Mouse (Mus musculus) cerebellum, adult 2 months (tissue): Measurements from ENCODE around the gene Tox2. TPM values are rescaled to one million over a fixed set of nuclear protein-coding genes. Genes with fewer than 3 reads are reported as not detected.
A peak's percentile ranks its signal among the peaks of the same experiment; 100 is the strongest.

Experiments
- DNase-seq, 2 experiments: peaks; one replicate each; pipeline ENCODE4 v3.0.0; 2021
- H3K27ac ChIP-seq: fragments of 200-500 bp; 2 replicates; pipeline ENCODE4 v1.5.1; 2012; ENCODE audit warnings: low read length, control low read depth, inconsistent platforms; ENCODE audit not compliant: insufficient read depth
- H3K27me3 ChIP-seq: fragments of 200-500 bp; 2 replicates; pipeline ENCODE4 v1.6.1; 2012; ENCODE audit warnings: inconsistent platforms, mild to moderate bottlenecking, low read length, moderate library complexity; ENCODE audit not compliant: control insufficient read depth, insufficient read depth
- H3K4me1 ChIP-seq: fragments of 200-500 bp; 2 replicates; pipeline ENCODE4 v1.6.1; 2011; ENCODE audit warnings: low read length; ENCODE audit not compliant: control insufficient read depth, insufficient read depth
- H3K4me3 ChIP-seq: fragments of 200-500 bp; replicated peaks from 2 replicates; pipeline ENCODE3; 2011; ENCODE audit warnings: mild to moderate bottlenecking, low read depth, low read length, control low read depth; ENCODE audit not compliant: insufficient read depth
- CTCF ChIP-seq: fragments of 200-500 bp; IDR thresholded peaks from 2 replicates; pipeline ENCODE4 v1.5.1; 2011; ENCODE audit warnings: low read depth, mild to moderate bottlenecking, control low read depth, low read length, moderate library complexity, borderline replicate concordance; ENCODE audit not compliant: insufficient read depth
- POLR2A ChIP-seq: fragments of 200-500 bp; IDR thresholded peaks from 2 replicates; pipeline ENCODE4 v1.6.1; 2011; ENCODE audit warnings: low read length, control low read depth, borderline replicate concordance; ENCODE audit not compliant: insufficient read depth
- WGBS: fragments of 180-500 bp; shearing (Covaris S2); methylation state at CpG from one replicate; pipeline ENCODE4 v1.1.7; 2018; 5-methylcytosine and 5-hydroxymethylcytosine counted together
- polyA plus RNA-seq: library from polyadenylated mRNA; depleted of rRNA; stranded (reverse); fragments of >200 nt; gene quantifications from 2 replicates; pipeline ENCODE4 v1.2.3, GENCODE M21; 2012

Gene Tox2
- polyA plus RNA-seq, 1 experiment = 27.3 TPM

- Histone ChIP-seq H3K27ac (no peak overlapping the region), H3K27me3 (peaks cover 2% of the 10 kb centered on the region; the same call in 1 of the 2 replicates), H3K4me1 (0 out of 2 replicates have a peak, but pooled peaks cover 4% of the 10 kb centered on the region), H3K4me3 (no peak overlapping the region)
- 0 out of 2 replicates have a peak, but pooled peaks have one; percentile 18 for TF ChIP-seq CTCF
- no peak for TF ChIP-seq POLR2A
- WGBS = 98% methylated on average over 2 of the region's 2 CpGs
- DNase-seq = no peak
These were observed 4.4 kb downstream of the Tox2 start for GRCm38 (mm10) chr2:163207315-163207714.

- 70% methylated on average over 8 of the region's 8 CpGs for WGBS
- H3K4me1 ChIP-seq = no peaks in the 10 kb centered on the region
- no peak overlapping the region for H3K27ac ChIP-seq
- TF ChIP-seq CTCF = no peak
- no peak for TF ChIP-seq POLR2A
- H3K27me3 ChIP-seq = no peaks in the 10 kb centered on the region; the same call in 1 of the 2 replicates
- DNase-seq = no peak
- no peak overlapping the region for H3K4me3 ChIP-seq
These were observed 6.2 kb downstream of the Tox2 start for GRCm38 (mm10) chr2:163209139-163209538.

GRCm38 (mm10) chr2:163213085-163213484 is 10.2 kb downstream of the Tox2 start:
- Histone ChIP-seq H3K27ac (no peak overlapping the region), H3K4me3 (no peak overlapping the region), H3K4me1 (0 out of 2 replicates have a peak, but pooled peaks cover 3% of the 10 kb centered on the region), H3K27me3 (no peaks in the 10 kb centered on the region)
- TF ChIP-seq POLR2A = no peak
- TF ChIP-seq CTCF = no peak
- WGBS = 63% methylated on average over 3 of the region's 3 CpGs
- no peak for DNase-seq

GRCm38 (mm10) chr2:163218095-163218494 is 15.2 kb downstream of the Tox2 start:
- TF ChIP-seq CTCF = no peak
- TF ChIP-seq POLR2A = no peak
- WGBS = 83% methylated on average over 3 of the region's 3 CpGs

GRCm38 (mm10) chr2:163218571-163218970 is 15.6 kb downstream of the Tox2 start:
- Histone ChIP-seq H3K27me3 (no peaks in the 10 kb centered on the region), H3K27ac (no peak overlapping the region), H3K4me3 (no peak overlapping the region), H3K4me1 (0 out of 2 replicates have a peak, but pooled peaks cover 3% of the 10 kb centered on the region)
- 50% methylated on average over 7 of the region's 7 CpGs for WGBS
- TF ChIP-seq POLR2A = no peak
- no peak for TF ChIP-seq CTCF
- no peak for DNase-seq

More at GRCm38 (mm10) chr2:163218095-163218494, 15.2 kb downstream of the Tox2 start:
- no peak overlapping the region for H3K27ac ChIP-seq
- no peak overlapping the region for H3K4me3 ChIP-seq
- no peaks in the 10 kb centered on the region for H3K27me3 ChIP-seq
- DNase-seq = no peak
- H3K4me1 ChIP-seq = 0 out of 2 replicates have a peak, but pooled peaks cover 3% of the 10 kb centered on the region

- DNase-seq = no peak
- TF ChIP-seq POLR2A = no peak
- TF ChIP-seq CTCF = no peak
- Histone ChIP-seq H3K27me3 (no peaks in the 10 kb centered on the region), H3K27ac (no peak overlapping the region), H3K4me3 (no peak overlapping the region), H3K4me1 (0 out of 2 replicates have a peak, but pooled peaks cover 3% of the 10 kb centered on the region)
- WGBS = 44% methylated on average over 5 of the region's 5 CpGs
These were observed 16.5 kb downstream of the Tox2 start for GRCm38 (mm10) chr2:163219447-163219846.

GRCm38 (mm10) chr2:163220706-163221105 is 17.8 kb downstream of the Tox2 start:
- WGBS = 94% methylated on average over 11 of the region's 11 CpGs
- H3K4me1 ChIP-seq = no peaks in the 10 kb centered on the region
- H3K27ac ChIP-seq = no peak overlapping the region
- H3K27me3 ChIP-seq = no peaks in the 10 kb centered on the region
- H3K4me3 ChIP-seq = no peak overlapping the region
- DNase-seq = no peak
- TF ChIP-seq CTCF (no peak), POLR2A (no peak)

- TF ChIP-seq POLR2A (no peak), CTCF (no peak)
- no peak overlapping the region for H3K27ac ChIP-seq
- no peak overlapping the region for H3K4me3 ChIP-seq
These were observed 22.4 kb downstream of the Tox2 start for GRCm38 (mm10) chr2:163225302-163225701.

GRCm38 (mm10) chr2:163229050-163229449 is 26.1 kb downstream of the Tox2 start:
- H3K4me1 ChIP-seq = peaks cover 3% of the 10 kb centered on the region; the same call in 1 of the 2 replicates
- no peak for DNase-seq
- no peak overlapping the region for H3K27ac ChIP-seq
- 92% methylated on average over 9 of the region's 9 CpGs for WGBS
- H3K4me3 ChIP-seq = no peak overlapping the region
- no peaks in the 10 kb centered on the region for H3K27me3 ChIP-seq
- TF ChIP-seq POLR2A (no peak), CTCF (no peak)

More at GRCm38 (mm10) chr2:163225302-163225701, 22.4 kb downstream of the Tox2 start:
- Histone ChIP-seq H3K27me3 (no peaks in the 10 kb centered on the region), H3K4me1 (no peaks in the 10 kb centered on the region)
- DNase-seq = no peak
- 78% methylated on average over 15 of the region's 15 CpGs for WGBS
